Mouse (Mus musculus) liver, embryonic 11.5 days (tissue): ENCODE data around the gene Tmc1. TPM values are rescaled to one million over a fixed set of nuclear protein-coding genes. Genes with fewer than 3 reads are reported as not detected.

Source experiments
- ATAC-seq: fragments of 200-750 bp; cut with Nextera tagmentation; replicated peaks from 2 replicates; pipeline ENCODE4 v1.8.0; 2017; ENCODE audit warnings: moderate number of reproducible peaks, mild to moderate bottlenecking, moderate TSS enrichment, moderate library complexity; ENCODE audit not compliant: low FRiP score
- DNase-seq: peaks from one replicate; pipeline ENCODE4 v3.0.0-alpha.2; 2017; ENCODE audit warnings: low spot score
- H3K27ac ChIP-seq: fragments of 300-500 bp; sonication (generic); 2 replicates; pipeline ENCODE4 v1.5.1; 2014; ENCODE audit warnings: mild to moderate bottlenecking, low read depth, low read length, control low read depth
- H3K27me3 ChIP-seq: fragments of 300-500 bp; sonication (generic); replicated peaks from 2 replicates; pipeline ENCODE4 v1.6.1; 2014; ENCODE audit warnings: low read length, mixed read lengths; ENCODE audit not compliant: control insufficient read depth, insufficient read depth
- H3K36me3 ChIP-seq: fragments of 300-500 bp; sonication (generic); 2 replicates; pipeline ENCODE4 v1.6.1; 2014; ENCODE audit warnings: mild to moderate bottlenecking, low read length, moderate library complexity, mixed read lengths; ENCODE audit not compliant: control insufficient read depth, insufficient read depth
- H3K4me1 ChIP-seq: fragments of 300-500 bp; sonication (generic); replicated peaks from 2 replicates; pipeline ENCODE4 v1.6.1; 2014; ENCODE audit warnings: low read length, mixed read lengths; ENCODE audit not compliant: control insufficient read depth, insufficient read depth
- H3K4me2 ChIP-seq: fragments of 300-500 bp; sonication (generic); 2 replicates; pipeline ENCODE4 v1.6.1; 2014; ENCODE audit warnings: mild to moderate bottlenecking, control low read depth, moderate library complexity
- H3K4me3 ChIP-seq: fragments of 300-500 bp; sonication (generic); 2 replicates; pipeline ENCODE4 v1.5.1; 2014; ENCODE audit warnings: low read depth, low read length, control low read depth
- H3K9ac ChIP-seq: fragments of 300-500 bp; sonication (generic); 2 replicates; pipeline ENCODE4 v1.6.1; 2014; ENCODE audit warnings: low read depth, low read length, control low read depth
- H3K9me3 ChIP-seq: fragments of 300-500 bp; sonication (generic); 2 replicates; pipeline ENCODE4 v1.6.1; 2016; ENCODE audit warnings: low read length, inconsistent platforms, mixed read lengths; ENCODE audit not compliant: control insufficient read depth
- WGBS: fragments of 180-500 bp; shearing (Covaris S2); extraction: QIAGEN DNeasy Blood & Tissue Kit; methylation state at CpG from one replicate; pipeline ENCODE4 v1.1.7; 2014; 5-methylcytosine and 5-hydroxymethylcytosine counted together
- polyA plus RNA-seq: library from polyadenylated mRNA; unstranded; fragments of >200 nt; fragmentation: Nextera tagmentation; extraction: Ambion mirVana; gene quantifications from 2 replicates; pipeline ENCODE4 v1.2.1, GENCODE M21; 2014

Gene Tmc1
- polyA plus RNA-seq, 1 experiment from 2014 or later = 0.04 TPM

- H3K4me2 ChIP-seq = no peak overlapping the region
- H3K4me1 ChIP-seq = no peaks in the 10 kb centered on the region
- no peaks in the 10 kb centered on the region for H3K27me3 ChIP-seq
- ATAC-seq = no peak
- no peaks in the 10 kb centered on the region for H3K9me3 ChIP-seq
- no peak for DNase-seq
- H3K36me3 ChIP-seq = no peaks in the 10 kb centered on the region
- 70% methylated on average over 3 of the region's 3 CpGs for WGBS
- no peak overlapping the region for H3K4me3 ChIP-seq
- H3K27ac ChIP-seq = no peak overlapping the region
- H3K9ac ChIP-seq = no peak overlapping the region
These were observed 106.4 kb downstream of the Tmc1 start for GRCm38 (mm10) chr19:20847476-20848073.

GRCm38 (mm10) chr19:20837422-20837821 lies 116.6 kb downstream of the Tmc1 start:
- 83% methylated on average over 2 of the region's 2 CpGs for WGBS
- ATAC-seq (no peak), DNase-seq (no peak)
- no peaks in the 10 kb centered on the region for H3K4me1 ChIP-seq
- no peak overlapping the region for H3K9ac ChIP-seq
- H3K36me3 ChIP-seq = no peaks in the 10 kb centered on the region
- no peaks in the 10 kb centered on the region for H3K27me3 ChIP-seq
- H3K4me3 ChIP-seq = no peak overlapping the region
- H3K9me3 ChIP-seq = no peaks in the 10 kb centered on the region
- no peak overlapping the region for H3K27ac ChIP-seq
- H3K4me2 ChIP-seq = no peak overlapping the region

- 73% methylated on average over 9 of the region's 9 CpGs for WGBS
- ATAC-seq (no peak), DNase-seq (no peak)
These were observed 117.8 kb downstream of the Tmc1 start for GRCm38 (mm10) chr19:20836055-20836845.

GRCm38 (mm10) chr19:20834895-20835294 lies 119.1 kb downstream of the Tmc1 start:
- Histone ChIP-seq H3K9me3 (no peaks in the 10 kb centered on the region), H3K27ac (no peak overlapping the region), H3K4me1 (no peaks in the 10 kb centered on the region), H3K4me2 (no peak overlapping the region), H3K36me3 (no peaks in the 10 kb centered on the region), H3K9ac (no peak overlapping the region), H3K4me3 (no peak overlapping the region), H3K27me3 (no peaks in the 10 kb centered on the region)
- 86% methylated on average over 1 of the region's 1 CpGs for WGBS
- ATAC-seq (no peak), DNase-seq (no peak)

More at GRCm38 (mm10) chr19:20836055-20836845, 117.8 kb downstream of the Tmc1 start:
- H3K9me3 ChIP-seq = no peaks in the 10 kb centered on the region
- H3K4me2 ChIP-seq = no peak overlapping the region
- H3K27me3 ChIP-seq = no peaks in the 10 kb centered on the region
- H3K4me1 ChIP-seq = no peaks in the 10 kb centered on the region
- H3K36me3 ChIP-seq = no peaks in the 10 kb centered on the region
- H3K9ac ChIP-seq = no peak overlapping the region
- no peak overlapping the region for H3K27ac ChIP-seq
- no peak overlapping the region for H3K4me3 ChIP-seq

- no peaks in the 10 kb centered on the region for H3K27me3 ChIP-seq
These were observed 154.5 kb downstream of the Tmc1 start for GRCm38 (mm10) chr19:20799460-20799859.

GRCm38 (mm10) chr19:20797558-20798101 lies 156.4 kb downstream of the Tmc1 start:
- no peak overlapping the region for H3K9ac ChIP-seq
- WGBS = 47% methylated on average over 6 of the region's 6 CpGs
- H3K27me3 ChIP-seq = no peaks in the 10 kb centered on the region
- H3K36me3 ChIP-seq = no peaks in the 10 kb centered on the region
- H3K9me3 ChIP-seq = no peaks in the 10 kb centered on the region
- no peak for DNase-seq
- H3K27ac ChIP-seq = no peak overlapping the region
- H3K4me3 ChIP-seq = no peak overlapping the region
- no peak for ATAC-seq
- no peaks in the 10 kb centered on the region for H3K4me1 ChIP-seq
- H3K4me2 ChIP-seq = no peak overlapping the region

More at GRCm38 (mm10) chr19:20799460-20799859, 154.5 kb downstream of the Tmc1 start:
- no peak overlapping the region for H3K4me3 ChIP-seq
- H3K4me1 ChIP-seq = no peaks in the 10 kb centered on the region
- H3K9ac ChIP-seq = no peak overlapping the region
- ATAC-seq = no peak
- no peak for DNase-seq
- no peaks in the 10 kb centered on the region for H3K36me3 ChIP-seq
- H3K27ac ChIP-seq = no peak overlapping the region
- H3K9me3 ChIP-seq = no peaks in the 10 kb centered on the region
- H3K4me2 ChIP-seq = no peak overlapping the region

GRCm38 (mm10) chr19:20796001-20796400 lies 158.0 kb downstream of the Tmc1 start:
- WGBS = 62% methylated on average over 4 of the region's 4 CpGs
- Histone ChIP-seq H3K9me3 (no peaks in the 10 kb centered on the region), H3K4me2 (no peak overlapping the region), H3K27ac (no peak overlapping the region), H3K27me3 (no peaks in the 10 kb centered on the region), H3K9ac (no peak overlapping the region), H3K4me3 (no peak overlapping the region), H3K36me3 (no peaks in the 10 kb centered on the region), H3K4me1 (no peaks in the 10 kb centered on the region)
- DNase-seq = no peak
- ATAC-seq = no peak

GRCm38 (mm10) chr19:20794999-20795398 lies 159.0 kb downstream of the Tmc1 start:
- no peaks in the 10 kb centered on the region for H3K4me1 ChIP-seq
- DNase-seq (no peak), ATAC-seq (no peak)
- no peak overlapping the region for H3K4me3 ChIP-seq
- H3K9ac ChIP-seq = no peak overlapping the region
- no peak overlapping the region for H3K27ac ChIP-seq
- no peak overlapping the region for H3K4me2 ChIP-seq
- no peaks in the 10 kb centered on the region for H3K9me3 ChIP-seq
- WGBS = 81% methylated on average over 3 of the region's 3 CpGs
- no peaks in the 10 kb centered on the region for H3K36me3 ChIP-seq
- no peaks in the 10 kb centered on the region for H3K27me3 ChIP-seq

- no peak overlapping the region for H3K27ac ChIP-seq
- no peak overlapping the region for H3K9ac ChIP-seq
- no peaks in the 10 kb centered on the region for H3K27me3 ChIP-seq
- WGBS = 97% methylated on average over 2 of the region's 2 CpGs
- no peak overlapping the region for H3K4me3 ChIP-seq
- DNase-seq (no peak), ATAC-seq (no peak)
- H3K9me3 ChIP-seq = no peaks in the 10 kb centered on the region
- H3K36me3 ChIP-seq = no peaks in the 10 kb centered on the region
- H3K4me1 ChIP-seq = no peaks in the 10 kb centered on the region
- H3K4me2 ChIP-seq = no peak overlapping the region
These were observed 161.2 kb downstream of the Tmc1 start for GRCm38 (mm10) chr19:20792811-20793210.
